Mouse (Mus musculus) CH12.LX (cell line): Measurements from ENCODE around the gene Tmem108. TPM values are rescaled to one million over a fixed set of nuclear protein-coding genes. Genes with fewer than 3 reads are reported as not detected.

Experiments used
- DNase-seq: peaks from one replicate; pipeline ENCODE4 v3.0.0-alpha.2; 2013; ENCODE audit errors: extremely low read depth
- H3K27ac ChIP-seq: 2 replicates; pipeline ENCODE4 v1.5.1; 2012; ENCODE audit warnings: low read depth, mild to moderate bottlenecking, control low read depth, moderate library complexity; ENCODE audit not compliant: insufficient read depth
- H3K27me3 ChIP-seq: replicated peaks from 2 replicates; pipeline ENCODE3; 2012; ENCODE audit warnings: inconsistent platforms
- H3K36me3 ChIP-seq, 2 experiments: replicated peaks in 1 of 2; 2 replicates each; pipeline versions ENCODE3 to v1.6.1; 2012; ENCODE audit warnings: inconsistent platforms in 1 of 2, low read length in 1 of 2, mild to moderate bottlenecking in 1 of 2, mixed read lengths in 1 of 2, moderate library complexity in 1 of 2; ENCODE audit not compliant: control insufficient read depth in 1 of 2, insufficient read depth in 1 of 2
- H3K4me1 ChIP-seq, 2 experiments: 2 replicates each; pipeline ENCODE4 v1.6.1; 2012; ENCODE audit warnings: inconsistent platforms in 1 of 2, moderate library complexity in 1 of 2; ENCODE audit not compliant: insufficient read depth in 2 of 2, control insufficient read depth in 1 of 2
- H3K4me2 ChIP-seq: 2 replicates; pipeline ENCODE4 v1.6.1; 2012; ENCODE audit warnings: low read depth, mild to moderate bottlenecking, control low read depth; ENCODE audit not compliant: poor library complexity, insufficient read depth, severe bottlenecking
- H3K4me3 ChIP-seq, 3 experiments: fragments of 150-350 bp in 1 of 3; sonication (generic) in 1 of 3; replicated peaks in 1 of 3; 2 replicates each; pipeline versions ENCODE3 to v1.5.1; 2011 to 2012; ENCODE audit warnings: low read depth in 2 of 3, low read length in 2 of 3, mild to moderate bottlenecking in 2 of 3, moderate library complexity in 2 of 3, control low read depth in 1 of 3, improper control_type of control experiment in 1 of 3, inconsistent platforms in 1 of 3, mixed read lengths in 1 of 3; ENCODE audit not compliant: poor library complexity in 1 of 3
- H3K79me2 ChIP-seq: replicated peaks from 2 replicates; pipeline ENCODE4 v1.6.1; 2012; ENCODE audit warnings: mild to moderate bottlenecking, moderate library complexity; ENCODE audit not compliant: control insufficient read depth, poor library complexity, insufficient read depth, severe bottlenecking; ENCODE audit errors: extremely low read depth
- H3K9ac ChIP-seq: 2 replicates; pipeline ENCODE4 v1.6.1; 2012; ENCODE audit warnings: low read depth, mild to moderate bottlenecking, control low read depth, moderate library complexity; ENCODE audit not compliant: insufficient read depth
- H3K9me3 ChIP-seq: replicated peaks from 2 replicates; pipeline ENCODE3; 2012; ENCODE audit warnings: low read length, inconsistent platforms, mixed read lengths
- BHLHE40 ChIP-seq: IDR thresholded peaks from 2 replicates; pipeline ENCODE4 v1.6.1; 2011; ENCODE audit warnings: mild to moderate bottlenecking, low read depth, low read length, improper control_type of control experiment
- CHD2 ChIP-seq: IDR thresholded peaks from 2 replicates; pipeline ENCODE4 v1.6.1; 2011; ENCODE audit warnings: low read length, improper control_type of control experiment
- E2F4 ChIP-seq: IDR thresholded peaks from 2 replicates; pipeline ENCODE4 v1.6.1; 2011; ENCODE audit warnings: low read depth, low read length, improper control_type of control experiment; ENCODE audit not compliant: insufficient replicate concordance
- EP300 ChIP-seq: IDR thresholded peaks from 2 replicates; pipeline ENCODE4 v1.6.1; 2011; ENCODE audit warnings: low read length, improper control_type of control experiment
- GABPA ChIP-seq: IDR thresholded peaks from 2 replicates; pipeline ENCODE4 v1.6.1; 2012; ENCODE audit warnings: low read depth, low read length, improper control_type of control experiment, inconsistent platforms; ENCODE audit not compliant: insufficient replicate concordance
- KAT2A ChIP-seq: IDR thresholded peaks from 2 replicates; pipeline ENCODE4 v1.6.1; 2012; ENCODE audit warnings: low read length, improper control_type of control experiment, inconsistent platforms; ENCODE audit not compliant: insufficient replicate concordance
- MAFK ChIP-seq: IDR thresholded peaks from 2 replicates; pipeline ENCODE4 v1.6.1; 2011; ENCODE audit warnings: low read length, improper control_type of control experiment; ENCODE audit not compliant: insufficient replicate concordance
- MAX ChIP-seq: IDR thresholded peaks from 2 replicates; pipeline ENCODE4 v1.6.1; 2011; ENCODE audit warnings: low read length, improper control_type of control experiment
- MAZ ChIP-seq: IDR thresholded peaks from 2 replicates; pipeline ENCODE4 v1.6.1; 2012; ENCODE audit warnings: low read depth, mild to moderate bottlenecking, inconsistent platforms, low read length, improper control_type of control experiment, moderate library complexity
- NELFE ChIP-seq: IDR thresholded peaks from 2 replicates; pipeline ENCODE4 v1.6.1; 2011; ENCODE audit warnings: low read depth, low read length, improper control_type of control experiment
- NRF1 ChIP-seq: IDR thresholded peaks from 2 replicates; pipeline ENCODE4 v1.6.1; 2014; ENCODE audit warnings: low read depth, mild to moderate bottlenecking, inconsistent platforms, low read length, improper control_type of control experiment, moderate library complexity
- POLR2AphosphoS2 ChIP-seq: IDR thresholded peaks from 2 replicates; pipeline ENCODE4 v1.6.1; 2011; ENCODE audit warnings: low read depth, low read length, improper control_type of control experiment
- RAD21 ChIP-seq: IDR thresholded peaks from 2 replicates; pipeline ENCODE4 v1.6.1; 2011; ENCODE audit warnings: low read depth, mild to moderate bottlenecking, low read length, improper control_type of control experiment, moderate library complexity
- RCOR1 ChIP-seq: conservative IDR thresholded peaks from 2 replicates; pipeline ENCODE4 v1.6.1; 2012; ENCODE audit warnings: low read depth, mild to moderate bottlenecking, inconsistent platforms, low read length, improper control_type of control experiment
- SMC3 ChIP-seq: IDR thresholded peaks from 2 replicates; pipeline ENCODE4 v1.6.1; 2011; ENCODE audit warnings: low read depth, low read length, improper control_type of control experiment
- TCF12 ChIP-seq: IDR thresholded peaks from 2 replicates; pipeline ENCODE4 v1.6.1; 2014; ENCODE audit warnings: low read depth, mild to moderate bottlenecking, inconsistent platforms, low read length, improper control_type of control experiment
- ZKSCAN1 ChIP-seq: IDR thresholded peaks from 2 replicates; pipeline ENCODE4 v1.6.1; 2012; ENCODE audit warnings: low read depth, inconsistent platforms, low read length, improper control_type of control experiment, borderline replicate concordance
- ZMIZ1 ChIP-seq: IDR thresholded peaks from 2 replicates; pipeline ENCODE4 v1.6.1; 2012; ENCODE audit warnings: low read depth, mild to moderate bottlenecking, inconsistent platforms, low read length, improper control_type of control experiment
- ZNF384 ChIP-seq: IDR thresholded peaks from 2 replicates; pipeline ENCODE4 v1.6.1; 2012; ENCODE audit warnings: low read depth, low read length, improper control_type of control experiment, inconsistent platforms
- dilution Hi-C: fragments of 300-500 bp; cut with MboI; formaldehyde crosslinking; loops from 2 replicates; pipeline ENCODE4 v1.14.3; 2020; ENCODE audit warnings: low sequenced_read_pairs; ENCODE audit not compliant: extremely low pct_unique_long_range_greater_than_20kb, extremely low pct_ligation_motif_present
- in situ Hi-C: fragments of 300-500 bp; cut with MboI; formaldehyde crosslinking; loops from 3 replicates; pipeline ENCODE4 v1.14.3; 2019; ENCODE audit warnings: low sequenced_read_pairs, low pct_ligation_motif_present, low pct_unique_long_range_greater_than_20kb, mixed read lengths
- polyA plus RNA-seq: library from polyadenylated mRNA; unstranded; fragments of >175 nt; gene quantifications from 2 replicates; pipeline ENCODE4 v1.2.1, GENCODE M21; 2012; ENCODE audit warnings: low read depth; ENCODE audit not compliant: insufficient read length
- total RNA-seq, 2 experiments: library from RNA; depleted of rRNA; stranded (reverse); fragments of 300-350 nt in 1 of 2; fragments of >200 nt in 1 of 2; gene quantifications; 2 replicates each; pipeline ENCODE4 v1.2.3; 2012 to 2014

Tmem108 gene
- total and polyA plus RNA-seq, 3 experiments = 0.04 to 0.13 (median 0.07) TPM

GRCm38 (mm10) chr9:103639413-103639812 is 122.2 kb downstream of the Tmem108 start:
- Histone ChIP-seq H3K9ac (no peak overlapping the region), H3K79me2 (no peaks in the 10 kb centered on the region), H3K4me1 (peaks cover 0 to 4% of the 10 kb centered on the region in 2 experiments; a peak in 1 of 4 replicates), H3K27ac (no peak overlapping the region), H3K27me3 (peaks cover 23% of the 10 kb centered on the region), H3K4me2 (no peak overlapping the region), H3K4me3 (no peak overlapping the region), H3K9me3 (no peaks in the 10 kb centered on the region), H3K36me3 (no peaks in the 10 kb centered on the region)
- no peak for DNase-seq
- in situ Hi-C loops = no loop called here
- TF ChIP-seq EP300 (no peak), POLR2AphosphoS2 (no peak), ZKSCAN1 (no peak), MAX (no peak), GABPA (no peak), RCOR1 (no peak), RAD21 (no peak), BHLHE40 (no peak), E2F4 (no peak)
- dilution Hi-C loops = no loop called here

GRCm38 (mm10) chr9:103637451-103637850 is 124.2 kb downstream of the Tmem108 start:
- dilution Hi-C loops = no loop called here
- in situ Hi-C loops = no loop called here

GRCm38 (mm10) chr9:103636847-103637246 is 124.8 kb downstream of the Tmem108 start:
- no peak for DNase-seq
- H3K9ac ChIP-seq = no peak overlapping the region
- in situ Hi-C loops (no loop called here), dilution Hi-C loops (no loop called here)
- no peaks in the 10 kb centered on the region for H3K36me3 ChIP-seq
- peaks cover 22% of the 10 kb centered on the region for H3K27me3 ChIP-seq
- no peaks in the 10 kb centered on the region for H3K79me2 ChIP-seq
- no peaks in the 10 kb centered on the region for H3K9me3 ChIP-seq
- H3K27ac ChIP-seq = no peak overlapping the region
- no peak overlapping the region for H3K4me2 ChIP-seq
- no peak overlapping the region for H3K4me3 ChIP-seq
- H3K4me1 ChIP-seq = peaks cover 0 to 4% of the 10 kb centered on the region in 2 experiments; a peak in 1 of 4 replicates
- no peak for TF ChIP-seq MAFK
- TF ChIP-seq GABPA = no peak
- no peak for TF ChIP-seq ZNF384
- TF ChIP-seq TCF12 = no peak
- TF ChIP-seq CHD2 = no peak
- TF ChIP-seq ZMIZ1 = no peak
- TF ChIP-seq NRF1 = no peak
- TF ChIP-seq SMC3 = no peak
- no peak for TF ChIP-seq MAZ
- no peak for TF ChIP-seq EP300
- no peak for TF ChIP-seq KAT2A

More at GRCm38 (mm10) chr9:103637451-103637850, 124.2 kb downstream of the Tmem108 start:
- Histone ChIP-seq H3K9ac (no peak overlapping the region), H3K27me3 (peaks cover 21% of the 10 kb centered on the region), H3K36me3 (no peaks in the 10 kb centered on the region), H3K79me2 (no peaks in the 10 kb centered on the region), H3K9me3 (no peaks in the 10 kb centered on the region), H3K4me1 (peaks cover 0 to 4% of the 10 kb centered on the region in 2 experiments; a peak in 1 of 4 replicates), H3K4me3 (no peak overlapping the region), H3K4me2 (no peak overlapping the region), H3K27ac (no peak overlapping the region)
- DNase-seq = no peak
- TF ChIP-seq NELFE (no peak), MAX (no peak)
